In genomic region chr13:56006827-56007226, GRCm38 (mm10) we compare ENCODE assay signal across 17 mouse cellular contexts.
"Had no signal": no experiment of that assay in that cellular context is flagged by ENCODE, and none has a peak within 500 bp of the region (broad histone marks: within the 10 kb centered on the region; RNA-seq: fewer than 3 reads in every experiment).

No protein-coding gene starts in this region.

- H3K4me3 ChIP-seq: layer of hippocampus, adult 2 months; left cerebral cortex, adult 2 months; limb, embryonic 10.5 days; liver, embryonic 12.5 days; megakaryocyte, embryonic 14.5 days; midbrain, embryonic 15.5 days; neural tube, embryonic 13.5 days had no signal

- H3K36me3 ChIP-seq: limb, embryonic 10.5 days; liver, embryonic 12.5 days; midbrain, embryonic 15.5 days; neural tube, embryonic 13.5 days had no signal

- DNase-seq: kidney, adult 11 months; kidney, adult 9 months; kidney, postnatal 36 days; lung, embryonic 14.5 days; lung, postnatal 14 days; thymus, adult 18-20 months; thymus, postnatal 25 days had no signal

- ATAC-seq: liver, embryonic 12.5 days; midbrain, embryonic 15.5 days had no signal

- H3K9ac ChIP-seq: liver, embryonic 12.5 days; lung, embryonic 14.5 days; midbrain, embryonic 15.5 days; neural tube, embryonic 13.5 days had no signal

- H3K4me2 ChIP-seq: liver, embryonic 12.5 days; lung, embryonic 14.5 days; midbrain, embryonic 11.5 days; midbrain, embryonic 15.5 days; neural tube, embryonic 13.5 days had no signal

- H3K9me3 ChIP-seq: limb, embryonic 10.5 days; liver, embryonic 12.5 days; midbrain, embryonic 15.5 days; neural tube, embryonic 13.5 days had no signal

- H3K27me3 ChIP-seq: liver, embryonic 12.5 days; midbrain, embryonic 15.5 days; neural tube, embryonic 13.5 days had no signal

- H3K27ac ChIP-seq: kidney, postnatal 0 days; layer of hippocampus, adult 2 months; left cerebral cortex, adult 2 months; limb, embryonic 10.5 days; liver, embryonic 12.5 days; macrophage; midbrain, embryonic 15.5 days; neural tube, embryonic 13.5 days had no signal

- H3K4me1 ChIP-seq: liver, embryonic 12.5 days had no signal
